Mouse (Mus musculus) retina, postnatal 7 days (tissue): ENCODE measurements around the gene Brd3os.

Source experiments
- DNase-seq: peaks from one replicate; pipeline ENCODE4 v3.0.0-alpha.2; 2012; ENCODE audit warnings: low read depth, low spot score

Brd3os gene

DNA sequence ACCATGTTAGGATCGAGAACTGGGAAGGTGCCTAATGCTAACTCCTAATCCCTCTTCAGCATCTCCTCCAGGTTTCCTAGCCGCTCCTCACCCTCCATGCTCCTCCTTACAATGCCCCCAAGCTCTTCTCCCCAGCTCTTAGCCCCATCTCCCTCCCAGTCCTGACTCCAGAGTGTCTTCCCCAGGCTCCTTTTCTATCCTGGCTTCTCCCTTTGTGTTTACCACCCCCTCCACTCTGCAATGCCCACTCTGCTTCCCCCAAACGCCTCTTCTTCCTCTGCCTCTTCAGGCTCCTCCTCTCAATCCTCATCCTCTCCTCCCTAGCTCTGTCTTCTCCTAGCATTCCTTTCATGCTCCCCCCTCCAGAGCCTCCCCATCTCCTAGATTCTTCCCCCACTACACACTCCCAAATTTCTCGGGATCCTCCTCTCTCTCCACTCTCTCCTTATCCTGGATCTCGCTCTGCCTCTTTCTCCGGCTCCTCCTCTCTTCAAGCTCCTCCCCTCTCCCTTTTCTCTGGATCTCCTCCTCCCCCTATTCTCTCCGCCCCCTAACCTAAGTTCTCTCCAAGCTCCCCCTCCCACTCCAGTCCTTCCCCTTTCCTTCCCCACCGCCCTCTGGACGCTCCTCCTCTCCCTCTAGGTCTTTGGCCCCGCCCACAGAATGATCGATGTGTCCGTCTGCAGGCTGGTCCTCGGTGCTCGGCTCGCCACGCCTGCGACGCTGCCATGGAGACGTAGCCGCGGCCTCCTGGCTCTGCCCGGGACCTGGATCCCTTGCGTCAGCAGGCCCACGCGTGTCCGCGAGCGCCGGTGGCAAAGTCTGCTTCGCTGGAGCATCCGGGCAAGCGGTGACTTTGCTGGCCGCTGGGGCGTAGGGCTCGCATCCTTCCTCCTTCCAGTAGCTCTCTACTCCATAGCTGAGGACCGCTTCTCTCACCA lies at the start of gene Brd3os:
Gene Brd3os, plus strand, starts transcription at position 558 of the 941 bp plus-strand sequence.
- peak; percentile 99 for DNase-seq

GRCm38 (mm10) chr2:27394158-27394832 lies 47.8 kb upstream of the Brd3os start:
- no peak for DNase-seq

DNA sequence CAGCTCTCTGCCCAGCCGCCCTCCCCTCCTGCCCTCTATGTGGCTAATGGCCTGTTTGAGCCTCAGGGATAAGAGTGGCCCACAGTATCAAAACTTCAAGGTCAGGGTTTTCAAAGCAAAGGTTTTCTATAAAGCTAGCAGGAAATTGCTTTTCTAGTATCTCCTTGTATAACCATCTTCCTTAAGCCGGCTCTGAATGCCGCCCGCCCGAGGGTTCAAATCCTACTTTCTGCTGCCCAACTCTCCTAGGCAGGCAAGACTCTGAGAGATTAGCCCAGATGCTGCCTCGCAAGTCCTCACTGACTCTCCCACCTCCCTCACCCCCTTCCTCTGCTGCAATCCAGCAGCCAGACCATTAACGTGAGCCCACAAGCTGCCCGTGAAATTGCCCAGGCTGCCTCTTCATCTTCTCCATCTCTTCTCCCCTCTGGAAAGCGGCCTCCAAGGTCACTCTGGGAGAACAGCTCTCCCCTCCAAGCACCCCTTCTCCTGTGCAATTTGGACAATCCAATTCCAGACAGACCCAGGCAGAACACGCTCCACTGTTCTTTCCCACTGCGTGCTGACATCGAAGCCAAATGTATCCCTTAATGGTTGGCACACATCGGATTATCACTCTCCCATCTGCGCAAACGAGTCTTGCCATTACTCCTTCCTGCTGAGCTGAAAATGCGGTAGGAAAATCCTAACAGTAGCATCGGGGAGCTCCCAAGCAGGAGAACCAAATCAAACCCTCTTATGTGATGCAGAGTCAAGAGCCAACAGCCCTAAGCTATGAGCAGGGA lies 45.3 kb upstream of the Brd3os start:
- no peak for DNase-seq

DNA sequence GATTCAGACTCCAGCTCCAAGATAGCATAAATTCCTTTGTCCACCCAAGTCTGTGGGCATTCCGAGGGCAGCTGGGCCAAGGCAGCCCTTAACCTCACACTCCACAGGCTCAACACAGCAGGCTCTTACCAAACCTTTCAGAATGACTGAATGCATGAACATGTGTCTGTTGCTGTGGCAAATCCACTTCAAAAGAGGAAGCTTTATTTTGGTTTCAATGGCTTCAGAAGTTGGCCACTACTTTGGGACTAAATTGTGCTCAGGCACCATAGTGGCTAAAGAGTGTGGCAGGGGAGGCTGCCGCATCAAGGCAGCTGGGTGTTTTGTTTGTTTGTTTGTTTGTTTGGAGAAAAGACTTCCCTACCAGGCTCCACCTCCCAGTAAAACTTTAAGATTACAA lies 42.0 kb upstream of the Brd3os start:
- DNase-seq: no peak

DNA sequence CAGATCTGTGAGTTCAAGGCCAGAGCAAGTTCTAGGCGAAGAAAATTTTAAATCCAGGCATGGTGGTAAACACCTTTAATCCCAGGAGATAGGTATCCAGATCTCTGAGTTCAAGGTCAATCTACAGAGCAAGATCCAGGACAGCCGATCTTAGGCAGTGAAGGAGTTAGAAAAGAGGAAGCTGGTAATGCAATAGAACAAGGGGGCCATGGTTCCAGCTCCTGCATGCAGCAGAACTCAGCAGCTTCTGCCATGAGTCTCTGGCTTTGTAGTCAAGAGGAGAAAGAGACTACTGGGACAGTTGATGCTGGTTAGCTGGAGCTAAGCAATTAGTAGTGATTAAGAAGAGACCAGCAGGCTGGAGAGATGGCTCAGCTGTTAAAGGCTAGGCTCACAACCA lies 40.6 kb upstream of the Brd3os start:
- DNase-seq: no peak

GRCm38 (mm10) chr2:27404375-27405093 lies 37.6 kb upstream of the Brd3os start:
- DNase-seq: no peak

DNA sequence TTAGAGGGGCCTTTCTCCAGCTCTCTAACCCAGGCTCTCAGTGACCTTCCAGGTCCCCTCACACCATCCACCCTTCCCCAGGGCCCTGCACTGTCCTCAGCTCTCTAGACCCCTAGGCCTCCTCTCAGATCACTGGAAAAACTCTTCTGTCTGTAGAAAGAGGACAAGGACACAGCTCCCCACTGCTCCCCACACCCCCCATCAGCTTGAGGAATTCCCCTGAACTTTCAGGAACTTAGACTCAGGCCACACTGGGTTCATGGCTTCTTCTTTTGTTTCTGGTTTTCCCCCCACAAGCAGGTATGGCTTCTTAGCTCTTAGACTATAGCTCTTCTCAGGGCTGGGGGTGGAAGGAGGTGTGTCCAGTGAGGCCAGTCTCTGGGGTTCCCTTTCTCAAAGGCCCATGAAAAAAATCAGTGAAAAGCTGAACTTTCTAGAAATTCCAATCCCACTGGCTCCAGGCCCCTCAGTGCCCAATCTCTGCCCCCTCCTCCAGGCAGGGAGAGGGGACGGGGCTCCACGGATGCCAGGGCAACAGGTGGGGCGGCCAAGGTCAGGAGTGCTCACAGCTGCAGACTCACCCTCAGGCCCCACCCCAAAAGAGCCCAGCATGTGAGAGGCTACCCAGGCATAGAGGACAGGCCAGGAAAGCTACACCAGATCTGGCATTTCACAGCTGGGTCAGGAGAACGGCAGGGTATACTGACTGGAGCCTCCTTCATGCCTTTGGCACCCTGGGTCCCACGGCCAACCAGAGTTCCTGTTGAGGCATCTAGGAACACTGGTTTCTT lies 36.8 kb upstream of the Brd3os start:
- DNase-seq: no peak

DNA sequence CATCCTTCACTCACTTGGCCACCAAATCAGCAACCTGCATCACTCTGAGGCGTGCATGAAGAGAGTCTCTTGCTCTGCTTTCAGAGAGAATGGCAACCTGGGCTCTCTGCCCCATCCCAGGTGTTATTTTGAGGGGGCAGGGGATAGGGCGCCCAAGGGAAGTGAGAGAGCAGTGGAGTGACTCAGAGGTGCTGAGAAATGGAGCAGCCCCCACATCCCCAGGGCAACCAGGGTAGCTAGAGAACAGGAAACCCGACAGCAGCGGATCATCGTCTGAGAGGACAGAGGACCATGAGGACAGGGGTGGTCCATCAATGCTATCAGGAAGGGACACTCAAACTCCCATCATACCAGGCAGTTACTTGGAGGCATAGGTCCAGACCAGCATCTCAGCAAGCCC lies 35.2 kb upstream of the Brd3os start:
- no peak for DNase-seq

DNA sequence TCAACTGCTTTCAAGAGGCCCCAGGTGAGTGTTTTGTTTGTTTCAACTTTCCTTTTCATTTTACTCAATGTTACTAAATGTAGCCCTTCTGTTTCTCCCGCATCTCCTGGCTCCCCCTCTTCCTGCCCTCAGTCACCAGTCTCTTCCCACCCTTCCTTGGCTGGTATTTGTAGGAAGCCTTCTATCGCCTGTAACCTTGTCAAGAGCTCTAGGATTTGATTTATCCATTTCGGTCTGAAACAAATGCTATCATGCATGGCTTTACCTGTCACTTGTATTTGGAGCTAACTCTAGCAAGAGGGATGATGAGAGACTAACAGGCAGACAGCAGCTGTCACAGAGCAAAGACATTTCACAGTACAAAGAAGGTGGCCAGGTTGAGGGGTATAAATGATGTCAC lies 33.9 kb upstream of the Brd3os start:
- DNase-seq: no peak

DNA sequence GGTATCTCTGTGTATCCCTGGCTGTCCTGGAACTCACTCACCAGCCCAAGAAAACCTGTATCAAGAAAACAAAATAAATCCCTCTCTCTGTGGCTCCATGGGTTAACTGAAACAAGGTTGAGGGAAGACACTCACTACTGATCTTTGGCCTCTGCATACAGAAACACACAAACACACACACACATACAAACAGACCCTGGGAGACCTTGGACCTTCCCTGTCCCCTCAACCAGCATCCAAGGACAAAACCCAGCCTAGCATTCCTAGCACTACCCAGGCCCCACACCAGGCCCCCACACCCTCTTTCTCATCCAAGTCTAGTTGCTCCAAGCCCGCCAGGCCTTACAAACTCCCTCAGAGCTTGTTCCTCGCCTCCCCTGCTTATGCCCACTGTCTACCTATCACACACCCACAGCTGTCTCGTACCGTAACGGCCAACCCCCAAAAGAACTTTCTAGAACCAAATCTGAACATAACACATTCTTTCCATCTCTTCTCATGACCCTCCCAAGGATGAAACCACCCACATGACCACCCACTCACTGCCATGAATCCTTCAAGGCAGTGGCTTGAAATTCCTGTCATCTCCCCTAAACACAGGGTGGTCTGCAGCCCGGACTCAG lies 31.5 kb upstream of the Brd3os start:
- DNase-seq: no peak

DNA sequence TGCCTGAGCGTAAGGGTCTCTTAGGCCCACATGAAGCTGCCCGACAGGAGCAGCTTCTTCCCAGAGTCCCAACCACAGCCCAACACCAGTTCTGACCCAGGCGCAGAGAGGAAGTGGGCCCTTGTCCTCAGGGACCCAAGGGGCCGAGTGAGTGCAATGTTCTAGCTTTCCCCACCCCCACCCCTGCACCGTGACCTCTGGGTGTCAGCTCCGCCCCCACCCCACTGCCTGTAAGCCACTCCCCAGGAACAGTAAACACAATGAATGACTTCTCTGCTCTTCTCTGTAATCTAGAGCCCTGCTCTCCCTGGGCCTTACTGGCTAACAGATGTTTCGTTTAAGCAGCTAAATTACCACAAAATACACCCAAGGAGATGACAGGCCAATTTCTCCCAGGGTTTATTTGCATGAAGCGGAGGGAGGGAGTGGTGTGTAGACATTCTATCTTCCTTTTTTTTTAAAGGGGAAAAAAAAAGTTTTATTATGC lies 30.4 kb upstream of the Brd3os start:
- no peak for DNase-seq

DNA sequence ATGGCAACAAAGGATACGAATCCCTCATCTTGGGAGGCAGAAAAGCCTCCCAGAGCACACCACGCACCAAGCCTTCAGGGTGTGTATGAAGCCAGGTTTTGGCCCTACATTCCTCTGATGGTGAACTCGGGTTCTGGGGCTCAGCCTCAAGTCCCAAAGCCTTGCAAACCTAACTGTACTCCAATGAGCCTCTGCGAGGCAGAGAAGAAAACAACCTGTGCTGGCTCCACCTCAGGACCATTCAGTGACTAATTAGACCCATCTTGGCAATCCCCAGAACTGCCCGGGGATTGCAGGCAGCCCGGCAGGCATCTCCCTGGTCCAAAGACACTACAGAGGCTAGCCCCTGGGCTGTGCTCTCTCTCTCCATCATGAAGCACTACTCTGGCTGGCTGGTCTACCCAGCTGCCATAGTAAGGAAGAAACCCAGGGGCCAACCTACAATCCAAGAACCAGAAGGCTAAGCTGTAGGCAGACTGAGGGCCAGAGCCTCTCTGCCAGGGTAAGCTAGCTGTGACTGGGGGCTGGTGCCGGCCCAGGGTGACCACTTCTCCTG lies 29.8 kb upstream of the Brd3os start:
- DNase-seq: no peak

DNA sequence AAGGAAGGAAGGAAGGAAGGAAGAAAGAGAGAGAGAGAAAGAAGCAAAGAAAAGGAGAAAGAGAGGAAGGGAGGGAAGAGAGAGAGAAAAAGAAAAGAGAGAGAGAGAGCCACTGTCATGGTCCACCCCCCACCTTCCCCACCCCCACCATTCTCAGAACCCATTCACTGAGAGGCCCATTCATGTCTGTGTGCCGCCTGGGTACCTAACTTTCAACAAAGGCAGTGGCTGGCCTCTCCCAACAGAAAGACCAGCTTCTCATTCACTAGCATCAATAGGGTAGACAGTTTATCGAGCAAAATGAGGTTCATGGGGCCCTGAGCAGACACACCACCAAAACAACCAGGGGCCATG lies 28.6 kb upstream of the Brd3os start:
- no peak for DNase-seq

DNA sequence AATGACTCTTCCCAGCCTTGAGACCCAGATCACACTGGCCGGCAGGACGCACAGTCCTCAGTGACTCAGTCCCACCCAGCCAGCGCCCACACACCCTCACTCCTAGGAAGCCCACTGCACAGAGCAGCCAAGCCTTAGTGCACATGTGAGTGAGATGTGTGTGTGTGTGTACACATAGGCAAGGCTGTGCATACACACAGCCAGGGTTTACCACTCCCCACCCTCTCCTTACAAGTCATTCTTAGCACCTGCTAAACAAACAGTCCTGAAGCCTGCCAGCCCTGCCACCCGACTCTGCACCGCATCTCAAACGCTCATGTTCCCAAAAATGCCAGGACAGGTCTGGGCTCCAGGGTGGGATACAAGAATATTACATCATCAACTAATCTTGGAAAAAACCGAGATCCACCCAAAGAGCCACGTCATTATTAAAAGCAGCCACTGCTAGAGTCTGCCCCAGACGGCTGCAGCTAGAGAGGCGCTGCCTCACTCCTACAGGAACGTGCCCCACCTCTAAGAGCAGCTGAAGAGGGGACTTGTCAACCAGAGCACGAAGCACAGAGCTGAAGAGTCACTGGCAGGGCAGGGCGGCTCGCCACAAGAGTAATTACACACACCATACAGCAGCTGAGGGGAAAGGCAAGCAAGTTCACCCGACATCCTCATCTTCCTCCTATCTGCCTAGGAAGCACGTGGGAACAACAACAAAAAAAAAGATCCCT lies 28.0 kb upstream of the Brd3os start:
- DNase-seq: no peak

GRCm38 (mm10) chr2:27415060-27415783 lies 26.9 kb upstream of the Brd3os start:
- DNase-seq: no peak

DNA sequence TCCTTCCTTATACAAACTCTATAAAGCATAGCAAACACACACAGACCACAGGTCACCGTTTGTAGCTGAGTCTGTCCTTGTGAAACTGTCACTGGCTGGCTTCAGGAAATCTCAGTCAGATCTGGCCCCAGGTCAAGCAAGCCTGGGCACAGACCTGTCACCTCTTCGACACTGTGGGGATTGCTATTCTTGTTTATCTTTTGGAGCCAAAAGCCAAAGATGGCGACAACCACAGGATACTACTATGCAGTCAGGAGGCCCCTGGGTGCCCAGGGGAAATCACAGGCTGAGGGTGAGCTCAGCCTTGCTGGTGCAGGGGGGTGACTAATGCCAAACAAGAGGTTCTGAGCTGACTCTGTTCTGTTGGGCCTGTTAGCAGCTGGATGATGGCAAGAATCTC lies 25.7 kb upstream of the Brd3os start:
- no peak for DNase-seq

DNA sequence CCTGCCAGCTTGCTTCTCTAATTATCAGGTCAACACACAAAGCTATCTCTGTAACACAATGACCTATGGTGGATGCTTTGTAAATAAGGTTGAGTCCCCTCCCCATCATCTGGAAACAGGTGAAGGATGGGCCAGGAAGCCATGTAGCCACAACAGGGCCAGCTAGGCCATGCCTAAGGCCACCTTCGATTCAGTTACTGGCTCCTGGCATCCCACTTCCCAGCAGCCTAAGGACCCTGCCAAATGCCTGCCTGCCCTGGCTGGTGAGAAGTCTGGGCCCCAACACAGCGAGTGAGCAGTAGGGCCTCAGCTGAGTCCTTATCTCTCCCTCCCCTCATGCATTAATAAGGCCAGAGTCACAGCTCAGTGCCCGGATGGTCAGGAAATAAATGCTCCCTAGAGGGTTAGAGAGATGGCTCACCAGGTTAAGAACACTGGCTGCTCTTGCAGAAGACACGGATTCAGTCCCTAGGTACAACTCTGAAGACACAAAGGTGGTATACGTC lies 24.4 kb upstream of the Brd3os start:
- DNase-seq: no peak

GRCm38 (mm10) chr2:27418577-27419070 lies 23.5 kb upstream of the Brd3os start:
- no peak for DNase-seq
